Mouse (Mus musculus) macrophage (primary cell): ENCODE results near the gene Gm10837. TPM values are rescaled to one million over a fixed set of nuclear protein-coding genes. Genes with fewer than 3 reads are reported as not detected.
A peak's percentile ranks its signal among the peaks of the same experiment; 100 is the strongest.

Experiments used
- H3K27ac ChIP-seq: fragments of 350-480 bp; formaldehyde crosslinking; 2 replicates; pipeline ENCODE4 v1.9.0; 2021
- H3K36me3 ChIP-seq: fragments of 350-480 bp; formaldehyde crosslinking; 2 replicates; pipeline ENCODE4 v1.9.0; 2021; ENCODE audit errors: inconsistent target
- H3K4me3 ChIP-seq: fragments of 350-480 bp; formaldehyde crosslinking; 2 replicates; pipeline ENCODE4 v1.9.0; 2021; ENCODE audit errors: inconsistent target
- H3K79me2 ChIP-seq: fragments of 350-480 bp; formaldehyde crosslinking; 2 replicates; pipeline ENCODE4 v1.9.0; 2021; ENCODE audit errors: inconsistent target
- WGBS: methylation state at CpG from one replicate; pipeline ENCODE4 v1.1.7; 2026; ENCODE audit warnings: inconsistent platforms; ENCODE audit not compliant: missing documents; 5-methylcytosine and 5-hydroxymethylcytosine counted together
- polyA plus RNA-seq: library from polyadenylated mRNA; stranded (reverse); fragments of 250-400 nt; gene quantifications from 3 replicates; pipeline ENCODE4 v1.2.4, GENCODE M21; 2018; ENCODE audit warnings: inconsistent platforms

Gene Gm10837
- polyA plus RNA-seq, 1 experiment from 2014 or later: not detected

GRCm38 (mm10) chr14:122513511-122514036 is 23.2 kb downstream of the Gm10837 start:
- no peak overlapping the region for H3K27ac ChIP-seq
- WGBS: 54% methylated on average over 1 of the region's 1 CpGs
- H3K79me2 ChIP-seq: no peaks in the 10 kb centered on the region
- H3K36me3 ChIP-seq: no peaks in the 10 kb centered on the region
- no peak overlapping the region for H3K4me3 ChIP-seq

- Histone ChIP-seq H3K4me3 (no peak overlapping the region), H3K36me3 (no peaks in the 10 kb centered on the region), H3K79me2 (no peaks in the 10 kb centered on the region), H3K27ac (no peak overlapping the region)
- 86% methylated on average over 4 of the region's 4 CpGs for WGBS
These were observed 38.1 kb downstream of the Gm10837 start for GRCm38 (mm10) chr14:122528475-122528874.

- H3K79me2 ChIP-seq: peaks cover 7% of the 10 kb centered on the region; the same call in 1 of the 2 replicates
- peak within 1 kb of the TSS; percentile 64 for H3K4me3 ChIP-seq
- no peaks in the 10 kb centered on the region for H3K36me3 ChIP-seq
- 2% methylated on average over 54 of the region's 54 CpGs for WGBS
- H3K27ac ChIP-seq: peak within 1 kb of the TSS; percentile 27
These were observed 43.9 kb downstream of the Gm10837 start, which contains the start of gene Pcca for GRCm38 (mm10) chr14:122534017-122534924. Pcca (plus strand) TSS chr14:122534324.

- 92% methylated on average over 1 of the region's 1 CpGs for WGBS
- H3K4me3 ChIP-seq: no peak overlapping the region
- H3K79me2 ChIP-seq: peaks cover 13% of the 10 kb centered on the region; the same call in 1 of the 2 replicates
- no peak overlapping the region for H3K27ac ChIP-seq
- no peaks in the 10 kb centered on the region for H3K36me3 ChIP-seq
These were observed 45.6 kb downstream of the Gm10837 start for GRCm38 (mm10) chr14:122535986-122536385.

Other genes starting within 250 kb of the Gm10837 start
- gene Gm5089, start 39.5 kb upstream of the Gm10837 start, polyA plus RNA-seq: not detected in 3 replicates
- gene Zic5, start 24.9 kb upstream of the Gm10837 start, polyA plus RNA-seq: not detected in 3 replicates
- not detected in 3 replicates for gene Zic2, start 15.2 kb upstream of the Gm10837 start, polyA plus RNA-seq
- 16.1 to 29.6 TPM (median 24.6 TPM) in 3 replicates for gene Pcca, start 43.7 kb downstream of the Gm10837 start, polyA plus RNA-seq